Mouse (Mus musculus): Measurements from ENCODE around the gene Ttc39b.

DNA sequence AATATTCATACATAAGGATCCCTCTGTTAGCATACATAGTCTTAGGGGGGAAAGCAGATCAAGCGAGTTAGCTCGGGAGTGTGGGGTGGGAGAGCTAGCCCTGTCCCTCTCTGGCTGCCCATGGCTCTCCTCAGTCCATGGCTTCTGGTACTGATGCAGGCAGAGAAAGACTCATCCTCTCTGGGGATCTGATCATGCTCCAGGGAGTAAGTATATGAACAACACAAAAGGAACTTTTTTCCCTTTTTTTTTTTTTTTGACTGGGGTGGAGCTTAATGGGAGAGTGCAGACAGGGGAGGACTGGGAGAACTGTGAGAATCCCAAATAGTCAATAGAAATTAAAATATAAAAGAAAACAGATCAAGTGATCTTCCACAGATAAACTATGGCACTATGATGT is 19.0 kb downstream of the Ttc39b start:
- TF ChIP-seq POLR2A (IDR thresholded peaks at IDR 0.05; ENCODE audit: low read depth, low read length) (no peak), CTCF (IDR thresholded peaks at IDR 0.05; ENCODE audit: extremely low read depth, insufficient read length, insufficient replicate concordance, low read depth, low read length) (no peak)

All from small intestine, adult 2 months (tissue).